17 mouse cellular contexts compared by ENCODE assay signal in the genomic region with DNA sequence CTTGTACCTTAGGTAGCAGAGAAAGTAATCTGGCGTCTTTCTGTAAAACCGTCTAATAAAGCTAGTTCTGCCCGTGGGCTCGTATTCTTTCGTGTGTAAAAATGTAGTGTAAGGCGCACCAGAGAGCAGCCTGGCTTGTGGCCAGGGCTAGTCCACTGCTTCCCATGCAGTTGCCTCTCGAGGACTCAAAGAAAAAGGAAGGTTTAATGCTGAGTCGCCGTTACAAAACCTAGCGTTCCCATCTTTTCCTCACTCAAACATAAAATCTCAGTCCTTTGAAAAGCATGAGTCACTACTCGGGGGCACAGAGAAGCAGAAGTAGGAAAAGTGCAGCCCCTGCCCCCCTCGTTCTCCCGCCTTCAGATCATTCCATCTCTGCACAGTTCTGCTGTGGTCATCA. TPM values are rescaled to one million over a fixed set of nuclear protein-coding genes. Genes with fewer than 3 reads are reported as not detected.
A peak's percentile ranks its signal among the peaks of the same experiment; 100 is the strongest.
DNase-seq lines count a peak whose midpoint lies in the region; ATAC-seq and TF ChIP-seq lines count a peak whose summit lies in the region.
"Had no signal": no experiment of that assay in that cellular context is flagged by ENCODE, and none has a peak within 500 bp of the region (broad histone marks: within the 10 kb centered on the region; RNA-seq: fewer than 3 reads in every experiment).

No protein-coding gene starts in this region.

- no peak overlapping the region for H3K27ac ChIP-seq in left cerebral cortex, adult 2 months
- H3K27ac ChIP-seq: forebrain, embryonic 12.5 days; heart, embryonic 10.5 days; neural tube, embryonic 12.5 days; stomach, embryonic 15.5 days had no signal

- peak; percentile 11; the same call in 1 of the 2 replicates for ATAC-seq in frontal cortex, adult (ENCODE audit: low TSS enrichment)
- ATAC-seq: hindbrain, embryonic 16.5 days; liver, postnatal 0 days; midbrain, embryonic 16.5 days had no signal

- no peak for TF ChIP-seq CTCF in left cerebral cortex, adult 2 months (IDR thresholded peaks at IDR 0.05)

- no peak overlapping the region for H3K4me3 ChIP-seq in left cerebral cortex, adult 2 months
- H3K4me3 ChIP-seq: forebrain, embryonic 12.5 days; heart, embryonic 10.5 days; neural tube, embryonic 12.5 days; stomach, embryonic 15.5 days had no signal

- intact Hi-C loops in left cerebral cortex, postnatal 14 days (cut with DNase I): loop anchor here (5.0 kb wide), 2 partner anchors 234 to 719 kb away; no protein-coding TSS in a partner anchor
- intact Hi-C loops in left cerebral cortex, adult 2 months (cut with DNase I): loop anchor here (10.0 kb wide), 1 partner anchor 722 kb away; no protein-coding TSS in a partner anchor

- DNase-seq in frontal cortex, postnatal 14 days (ENCODE audit: low spot score in 2 of 2): no peak
- DNase-seq in left cerebral cortex, postnatal 14 days (ENCODE audit: low spot score in 2 of 2): peak; percentile 17 to 25
- no peak for DNase-seq in left cerebral cortex, adult 2 months (ENCODE audit: extremely low spot score in 1 of 2, low spot score in 2 of 2)
- peak; percentile 17 for DNase-seq in right cerebral cortex, adult 18-20 months
- no peak for DNase-seq in right cerebral cortex, postnatal 14 days
- DNase-seq in right cerebral cortex, postnatal 4 days: peak; percentile 19
- DNase-seq: kidney, adult 2 months; liver, postnatal 0 days; lung, postnatal 4 days; spleen, adult 18-20 months had no signal

RNA-seq across cellular contexts. Expression of gene Il6st, which starts 42.9 kb away (rescaled TPM):
- total RNA-seq in left cerebral cortex, postnatal 14 days (2021): 10 to 100 TPM; 82.2 to 89.1 TPM
- total RNA-seq in left cerebral cortex, adult 2 months (2021): 10 to 100 TPM; 73.3 to 80.1 TPM

Comparison
In these comparisons a context has a peak if more than half of its experiments do, and no peak if none do; other contexts are left out.
1. DNase-seq: peak in left cerebral cortex, postnatal 14 days (2 of 2), right cerebral cortex, adult 18-20 months (single experiment) and right cerebral cortex, postnatal 4 days (single experiment); none in frontal cortex, postnatal 14 days (0 of 2), left cerebral cortex, adult 2 months (0 of 2) and right cerebral cortex, postnatal 14 days (single experiment).